Mouse (Mus musculus): ENCODE results near the gene Adar.

Gene Adar

GRCm38 (mm10) chr3:89730350-89731331 is 15.8 kb downstream of the Adar start:
- DNase-seq (ENCODE audit: low read depth, low spot score), result peak; percentile 95

- DNase-seq (ENCODE audit: low read depth, low spot score), result no peak
Measured at GRCm38 (mm10) chr3:89732091-89732490, 17.3 kb downstream of the Adar start.

GRCm38 (mm10) chr3:89738509-89738908 is 23.7 kb downstream of the Adar start:
- no peak for DNase-seq (ENCODE audit: low read depth, low spot score)

GRCm38 (mm10) chr3:89752307-89752706 is 37.5 kb downstream of the Adar start:
- DNase-seq (ENCODE audit: low read depth, low spot score), result peak; percentile 58

- DNase-seq (ENCODE audit: low read depth, low spot score), result no peak
Measured at GRCm38 (mm10) chr3:89755283-89755682, 40.5 kb downstream of the Adar start.

- DNase-seq (ENCODE audit: low read depth, low spot score), result no peak
Measured at GRCm38 (mm10) chr3:89757851-89758250, 43.0 kb downstream of the Adar start.

GRCm38 (mm10) chr3:89759786-89760185 is 45.0 kb downstream of the Adar start:
- DNase-seq (ENCODE audit: low read depth, low spot score), result no peak

GRCm38 (mm10) chr3:89764119-89764724 is 49.4 kb downstream of the Adar start, which contains the start of gene Chrnb2:
Chrnb2 (minus strand) TSS chr3:89764632.
- DNase-seq (ENCODE audit: low read depth, low spot score), result peak; percentile 94

- DNase-seq (ENCODE audit: low read depth, low spot score), result peak; percentile 60
Measured at GRCm38 (mm10) chr3:89769584-89769983, 54.8 kb downstream of the Adar start.

- no peak for DNase-seq (ENCODE audit: low read depth, low spot score)
Measured at GRCm38 (mm10) chr3:89770425-89771002, 55.7 kb downstream of the Adar start.

GRCm38 (mm10) chr3:89772588-89772967 is 57.8 kb downstream of the Adar start:
- DNase-seq (ENCODE audit: low read depth, low spot score), result peak; percentile 96

- DNase-seq (ENCODE audit: low read depth, low spot score), result peak; percentile 95
Measured at GRCm38 (mm10) chr3:89772968-89773709, 58.3 kb downstream of the Adar start, which contains the start of gene Ube2q1. Ube2q1 (plus strand) TSS chr3:89773616.

- DNase-seq (ENCODE audit: low read depth, low spot score), result no peak
Measured at GRCm38 (mm10) chr3:89773740-89774211, 59.0 kb downstream of the Adar start.

- no peak for DNase-seq (ENCODE audit: low read depth, low spot score)
Measured at GRCm38 (mm10) chr3:89774236-89774960, 59.6 kb downstream of the Adar start.

GRCm38 (mm10) chr3:89776001-89776400 is 61.2 kb downstream of the Adar start:
- no peak for DNase-seq (ENCODE audit: low read depth, low spot score)

GRCm38 (mm10) chr3:89780102-89780501 is 65.3 kb downstream of the Adar start:
- no peak for DNase-seq (ENCODE audit: low read depth, low spot score)

- DNase-seq (ENCODE audit: low read depth, low spot score), result no peak
Measured at GRCm38 (mm10) chr3:89781640-89782039, 66.8 kb downstream of the Adar start.

GRCm38 (mm10) chr3:89784991-89785753 is 70.3 kb downstream of the Adar start:
- peak; percentile 70 for DNase-seq (ENCODE audit: low read depth, low spot score)

- no peak for DNase-seq (ENCODE audit: low read depth, low spot score)
Measured at GRCm38 (mm10) chr3:89786275-89786674, 71.5 kb downstream of the Adar start.

Measured in ZHBTc4 (cell line).